Mouse (Mus musculus) CH12.LX (cell line): Measurements from ENCODE around the gene Drd2. TPM values are rescaled to one million over a fixed set of nuclear protein-coding genes. Genes with fewer than 3 reads are reported as not detected.

Experiments used
- DNase-seq: peaks from one replicate; pipeline ENCODE4 v3.0.0-alpha.2; 2013; ENCODE audit errors: extremely low read depth
- H3K27ac ChIP-seq: 2 replicates; pipeline ENCODE4 v1.5.1; 2012; ENCODE audit warnings: low read depth, mild to moderate bottlenecking, control low read depth, moderate library complexity; ENCODE audit not compliant: insufficient read depth
- H3K27me3 ChIP-seq: replicated peaks from 2 replicates; pipeline ENCODE3; 2012; ENCODE audit warnings: inconsistent platforms
- H3K36me3 ChIP-seq, 2 experiments: replicated peaks in 1 of 2; 2 replicates each; pipeline versions ENCODE3 to v1.6.1; 2012; ENCODE audit warnings: inconsistent platforms in 1 of 2, low read length in 1 of 2, mild to moderate bottlenecking in 1 of 2, mixed read lengths in 1 of 2, moderate library complexity in 1 of 2; ENCODE audit not compliant: control insufficient read depth in 1 of 2, insufficient read depth in 1 of 2
- H3K4me1 ChIP-seq, 2 experiments: 2 replicates each; pipeline ENCODE4 v1.6.1; 2012; ENCODE audit warnings: inconsistent platforms in 1 of 2, moderate library complexity in 1 of 2; ENCODE audit not compliant: insufficient read depth in 2 of 2, control insufficient read depth in 1 of 2
- H3K4me2 ChIP-seq: 2 replicates; pipeline ENCODE4 v1.6.1; 2012; ENCODE audit warnings: low read depth, mild to moderate bottlenecking, control low read depth; ENCODE audit not compliant: poor library complexity, insufficient read depth, severe bottlenecking
- H3K4me3 ChIP-seq, 3 experiments: fragments of 150-350 bp in 1 of 3; sonication (generic) in 1 of 3; replicated peaks in 1 of 3; 2 replicates each; pipeline versions ENCODE3 to v1.5.1; 2011 to 2012; ENCODE audit warnings: low read depth in 2 of 3, low read length in 2 of 3, mild to moderate bottlenecking in 2 of 3, moderate library complexity in 2 of 3, control low read depth in 1 of 3, improper control_type of control experiment in 1 of 3, inconsistent platforms in 1 of 3, mixed read lengths in 1 of 3; ENCODE audit not compliant: poor library complexity in 1 of 3
- H3K79me2 ChIP-seq: replicated peaks from 2 replicates; pipeline ENCODE4 v1.6.1; 2012; ENCODE audit warnings: mild to moderate bottlenecking, moderate library complexity; ENCODE audit not compliant: control insufficient read depth, poor library complexity, insufficient read depth, severe bottlenecking; ENCODE audit errors: extremely low read depth
- H3K9ac ChIP-seq: 2 replicates; pipeline ENCODE4 v1.6.1; 2012; ENCODE audit warnings: low read depth, mild to moderate bottlenecking, control low read depth, moderate library complexity; ENCODE audit not compliant: insufficient read depth
- H3K9me3 ChIP-seq: replicated peaks from 2 replicates; pipeline ENCODE3; 2012; ENCODE audit warnings: low read length, inconsistent platforms, mixed read lengths
- CHD1 ChIP-seq: IDR thresholded peaks from 2 replicates; pipeline ENCODE4 v1.6.1; 2012; ENCODE audit warnings: low read depth, low read length, improper control_type of control experiment, inconsistent platforms
- CTCF ChIP-seq, 2 experiments: IDR thresholded peaks in 1 of 2; conservative IDR thresholded peaks in 1 of 2; 2 replicates each; pipeline ENCODE4 v1.5.1; 2011 to 2012; ENCODE audit warnings: low read depth in 2 of 2, low read length in 2 of 2, improper control_type of control experiment in 1 of 2, inconsistent platforms in 1 of 2, mild to moderate bottlenecking in 1 of 2, moderate library complexity in 1 of 2
- ELF1 ChIP-seq: IDR thresholded peaks from 2 replicates; pipeline ENCODE4 v1.6.1; 2014; ENCODE audit warnings: low read depth, mild to moderate bottlenecking, inconsistent platforms, low read length, improper control_type of control experiment
- EP300 ChIP-seq: IDR thresholded peaks from 2 replicates; pipeline ENCODE4 v1.6.1; 2011; ENCODE audit warnings: low read length, improper control_type of control experiment
- GABPA ChIP-seq: IDR thresholded peaks from 2 replicates; pipeline ENCODE4 v1.6.1; 2012; ENCODE audit warnings: low read depth, low read length, improper control_type of control experiment, inconsistent platforms; ENCODE audit not compliant: insufficient replicate concordance
- HCFC1 ChIP-seq: IDR thresholded peaks from 2 replicates; pipeline ENCODE4 v1.6.1; 2012; ENCODE audit warnings: low read depth, mild to moderate bottlenecking, inconsistent platforms, low read length, improper control_type of control experiment
- JUN ChIP-seq: IDR thresholded peaks from 2 replicates; pipeline ENCODE4 v1.6.1; 2011; ENCODE audit warnings: low read depth, mild to moderate bottlenecking, low read length, improper control_type of control experiment, moderate library complexity; ENCODE audit not compliant: insufficient read depth
- JUND ChIP-seq: conservative IDR thresholded peaks from 2 replicates; pipeline ENCODE4 v1.6.1; 2011; ENCODE audit warnings: low read depth, low read length, improper control_type of control experiment
- MXI1 ChIP-seq: IDR thresholded peaks from 2 replicates; pipeline ENCODE4 v1.6.1; 2011; ENCODE audit warnings: mild to moderate bottlenecking, low read depth, low read length, improper control_type of control experiment
- NRF1 ChIP-seq: IDR thresholded peaks from 2 replicates; pipeline ENCODE4 v1.6.1; 2014; ENCODE audit warnings: low read depth, mild to moderate bottlenecking, inconsistent platforms, low read length, improper control_type of control experiment, moderate library complexity
- POLR2A ChIP-seq: IDR thresholded peaks from 2 replicates; pipeline ENCODE4 v1.6.1; 2011; ENCODE audit warnings: low read depth, mild to moderate bottlenecking, improper control_type of control experiment, low read length
- POLR2AphosphoS2 ChIP-seq: IDR thresholded peaks from 2 replicates; pipeline ENCODE4 v1.6.1; 2011; ENCODE audit warnings: low read depth, low read length, improper control_type of control experiment
- SMC3 ChIP-seq: IDR thresholded peaks from 2 replicates; pipeline ENCODE4 v1.6.1; 2011; ENCODE audit warnings: low read depth, low read length, improper control_type of control experiment
- UBTF ChIP-seq: IDR thresholded peaks from 2 replicates; pipeline ENCODE4 v1.6.1; 2012; ENCODE audit warnings: low read depth, mild to moderate bottlenecking, inconsistent platforms, low read length, improper control_type of control experiment, moderate library complexity
- ZMIZ1 ChIP-seq: IDR thresholded peaks from 2 replicates; pipeline ENCODE4 v1.6.1; 2012; ENCODE audit warnings: low read depth, mild to moderate bottlenecking, inconsistent platforms, low read length, improper control_type of control experiment
- ZNF384 ChIP-seq: IDR thresholded peaks from 2 replicates; pipeline ENCODE4 v1.6.1; 2012; ENCODE audit warnings: low read depth, low read length, improper control_type of control experiment, inconsistent platforms
- dilution Hi-C: fragments of 300-500 bp; cut with MboI; formaldehyde crosslinking; loops from 2 replicates; pipeline ENCODE4 v1.14.3; 2020; ENCODE audit warnings: low sequenced_read_pairs; ENCODE audit not compliant: extremely low pct_unique_long_range_greater_than_20kb, extremely low pct_ligation_motif_present
- in situ Hi-C: fragments of 300-500 bp; cut with MboI; formaldehyde crosslinking; loops from 3 replicates; pipeline ENCODE4 v1.14.3; 2019; ENCODE audit warnings: low sequenced_read_pairs, low pct_ligation_motif_present, low pct_unique_long_range_greater_than_20kb, mixed read lengths
- polyA plus RNA-seq: library from polyadenylated mRNA; unstranded; fragments of >175 nt; gene quantifications from 2 replicates; pipeline ENCODE4 v1.2.1, GENCODE M21; 2012; ENCODE audit warnings: low read depth; ENCODE audit not compliant: insufficient read length
- total RNA-seq, 2 experiments: library from RNA; depleted of rRNA; stranded (reverse); fragments of 300-350 nt in 1 of 2; fragments of >200 nt in 1 of 2; gene quantifications; 2 replicates each; pipeline ENCODE4 v1.2.3; 2012 to 2014

The Drd2 gene
- total RNA-seq (2012; rRNA removed): not detected in 2 replicates
- total RNA-seq (2014; rRNA removed): not detected in 2 replicates
- polyA plus RNA-seq: not detected in 2 replicates

GRCm38 (mm10) chr9:49340136-49341043 lies at the start of gene Drd2:
Gene Drd2, plus strand, starts transcription at chr9:49340627.
- Histone ChIP-seq H3K4me2 (no peak within 1 kb of the TSS), H3K4me3 (no peak within 1 kb of the TSS), H3K27me3 (peaks cover 5% of the 10 kb centered on the region), H3K9ac (no peak within 1 kb of the TSS), H3K79me2 (no peaks in the 10 kb centered on the region), H3K36me3 (no peaks in the 10 kb centered on the region), H3K27ac (no peak within 1 kb of the TSS), H3K4me1 (peaks cover 0 to 8% of the 10 kb centered on the region in 2 experiments; a peak in 2 of 4 replicates), H3K9me3 (no peaks in the 10 kb centered on the region)
- no peak for TF ChIP-seq ZNF384
- no peak for TF ChIP-seq CTCF (conservative IDR thresholded peaks at IDR 0.05 in 1 of 2, IDR thresholded peaks at IDR 0.05 in 1 of 2; ENCODE audit: low read depth in 2 of 2, low read length in 2 of 2)
- no peak for TF ChIP-seq HCFC1
- no peak for TF ChIP-seq POLR2AphosphoS2
- TF ChIP-seq SMC3: no peak
- no peak for TF ChIP-seq ZMIZ1
- TF ChIP-seq EP300: no peak
- DNase-seq: no peak
- in situ Hi-C loops (no loop called here), dilution Hi-C loops (no loop called here)

GRCm38 (mm10) chr9:49295101-49295500 lies 45.3 kb upstream of the Drd2 start:
- Histone ChIP-seq H3K27me3 (peaks cover 42% of the 10 kb centered on the region), H3K36me3 (no peaks in the 10 kb centered on the region), H3K79me2 (no peaks in the 10 kb centered on the region), H3K9me3 (no peaks in the 10 kb centered on the region), H3K4me3 (no peak overlapping the region), H3K4me2 (no peak overlapping the region), H3K27ac (no peak overlapping the region), H3K9ac (no peak overlapping the region), H3K4me1 (no peaks in the 10 kb centered on the region)
- TF ChIP-seq ELF1 (no peak), CHD1 (no peak), JUN (no peak), JUND (no peak), NRF1 (no peak), GABPA (no peak), MXI1 (no peak), UBTF (no peak), POLR2A (no peak)
- in situ Hi-C loops (no loop called here), dilution Hi-C loops (no loop called here)
- no peak for DNase-seq
